8 mouse cellular contexts compared by ENCODE assay signal in the genomic region with DNA sequence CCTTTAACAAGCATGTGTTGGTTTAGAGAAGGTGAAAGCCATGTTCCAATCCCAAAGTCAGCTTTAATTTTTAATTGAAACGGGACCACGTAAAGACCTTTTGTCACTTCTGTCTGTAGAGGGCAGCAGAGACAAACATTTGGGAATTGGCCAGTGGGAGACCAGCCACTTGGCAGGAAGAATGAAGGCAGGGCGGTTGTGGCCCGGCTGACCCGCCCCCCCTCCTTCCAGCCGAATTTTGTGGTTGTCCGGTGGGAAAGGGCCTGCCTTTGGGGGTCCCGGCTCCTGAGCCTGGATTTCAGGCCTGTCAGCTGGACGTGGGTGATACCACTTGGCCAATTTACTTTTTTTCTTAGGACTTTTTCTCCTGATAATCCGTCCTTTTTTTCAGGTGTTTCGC. TPM values are rescaled to one million over a fixed set of nuclear protein-coding genes. Genes with fewer than 3 reads are reported as not detected.
DNase-seq lines count a peak whose midpoint lies in the region; ATAC-seq lines count a peak whose summit lies in the region.

No protein-coding gene starts in this region.

- 10% methylated on average over 11 of the region's 11 CpGs for WGBS in limb, embryonic 13.5 days
- WGBS in midbrain, embryonic 14.5 days, result 12% methylated on average over 11 of the region's 11 CpGs

- H3K27ac ChIP-seq in limb, embryonic 13.5 days, result no peak overlapping the region
- H3K27ac ChIP-seq in midbrain, embryonic 14.5 days (replicated peaks; ENCODE audit: low read depth, low read length), result no peak overlapping the region

- peak; percentile 74 for DNase-seq in urinary bladder, postnatal 14 days (ENCODE audit: low spot score)
- DNase-seq in urinary bladder, adult 2 months (ENCODE audit: low spot score), result no peak
- DNase-seq in cerebellum, postnatal 25 days, result peak; percentile 76 to 84
- DNase-seq in gastrocnemius, postnatal 14 days, result peak; percentile 80
- peak; percentile 92 for DNase-seq in induced T-regulatory cell, adult 2 months (ENCODE audit: low read depth)
- peak; percentile 95 for DNase-seq in midbrain, embryonic 14.5 days
- peak; percentile 87 for DNase-seq in splenic B cell, adult 2 months (ENCODE audit: low read depth, low spot score)

- ATAC-seq in limb, embryonic 13.5 days (ENCODE audit: low FRiP score, low read depth), result peak; percentile 59
- ATAC-seq in midbrain, embryonic 14.5 days (ENCODE audit: low FRiP score, low TSS enrichment), result 0 out of 2 replicates have a peak, but pooled peaks have one; percentile 27

- H3K9ac ChIP-seq in limb, embryonic 13.5 days, result peak overlapping the region; percentile 54
- H3K9ac ChIP-seq in midbrain, embryonic 14.5 days (replicated peaks; ENCODE audit: low read length), result peak overlapping the region; percentile 54

- H3K36me3 ChIP-seq in limb, embryonic 13.5 days, result no peaks in the 10 kb centered on the region
- H3K36me3 ChIP-seq in midbrain, embryonic 14.5 days (ENCODE audit: control insufficient read depth, insufficient read depth, low read length), result no peaks in the 10 kb centered on the region
- no peaks in the 10 kb centered on the region for H3K36me3 ChIP-seq in splenic B cell, adult 2 months (ENCODE audit: control insufficient read depth, insufficient read depth, low read length, poor library complexity, severe bottlenecking)

- 0 out of 2 replicates have a peak, but pooled peaks cover 4% of the 10 kb centered on the region for H3K4me1 ChIP-seq in limb, embryonic 13.5 days
- H3K4me1 ChIP-seq in midbrain, embryonic 14.5 days (ENCODE audit: control insufficient read depth, insufficient read depth, low read length), result no peaks in the 10 kb centered on the region

- intact Hi-C loops in gastrocnemius, postnatal 14 days (cut with DNase I; ENCODE audit: low total_unique reads), result loop anchor here (5.0 kb wide), 1 partner anchor 60 kb away; no protein-coding TSS in a partner anchor

- H3K27me3 ChIP-seq in limb, embryonic 13.5 days, result no peaks in the 10 kb centered on the region
- no peaks in the 10 kb centered on the region for H3K27me3 ChIP-seq in midbrain, embryonic 14.5 days (ENCODE audit: control insufficient read depth, insufficient read depth, low read length)
- no peaks in the 10 kb centered on the region for H3K27me3 ChIP-seq in splenic B cell, adult 2 months (ENCODE audit: control insufficient read depth, insufficient read depth, low read length, poor library complexity, severe bottlenecking)

- H3K9me3 ChIP-seq in limb, embryonic 13.5 days, result no peaks in the 10 kb centered on the region
- no peaks in the 10 kb centered on the region for H3K9me3 ChIP-seq in midbrain, embryonic 14.5 days (ENCODE audit: control insufficient read depth, low read length)

- H3K4me2 ChIP-seq in limb, embryonic 13.5 days (replicated peaks), result peak overlapping the region; percentile 60
- peak overlapping the region; percentile 61 for H3K4me2 ChIP-seq in midbrain, embryonic 14.5 days (ENCODE audit: low read length)

- peak overlapping the region; percentile 30 for H3K4me3 ChIP-seq in limb, embryonic 13.5 days
- peak overlapping the region; percentile 28 for H3K4me3 ChIP-seq in midbrain, embryonic 14.5 days (replicated peaks; ENCODE audit: low read depth, low read length)

RNA-seq across cellular contexts. Expression of a gene that starts 8.2 kb away (rescaled TPM):
- polyA plus RNA-seq in urinary bladder, adult 2 months (2012; rRNA removed), result 76.3 and 121 TPM in 2 replicates
- 10 to 100 TPM; 18.0 to 20.8 TPM for total RNA-seq in gastrocnemius, postnatal 14 days (2021)
- 106 TPM in 2 replicates for polyA plus RNA-seq in limb, embryonic 13.5 days (2015; fragmentation: Nextera tagmentation; extraction: Ambion mirVana)
- polyA plus RNA-seq in midbrain, embryonic 14.5 days (2014; fragmentation: Nextera tagmentation; extraction: Ambion mirVana), result 68.2 and 91.0 TPM in 2 replicates

RNA-seq across cellular contexts. Expression of a gene that starts 24.5 kb away (rescaled TPM):
- not detected in 2 replicates for polyA plus RNA-seq in urinary bladder, adult 2 months (2012; rRNA removed)
- total RNA-seq in gastrocnemius, postnatal 14 days (2021), result not detected
- polyA plus RNA-seq in limb, embryonic 13.5 days (2015; fragmentation: Nextera tagmentation; extraction: Ambion mirVana), result not detected in 2 replicates
- not detected in 2 replicates for polyA plus RNA-seq in midbrain, embryonic 14.5 days (2014; fragmentation: Nextera tagmentation; extraction: Ambion mirVana)

RNA-seq across cellular contexts. Expression of a gene that starts 39.2 kb away (rescaled TPM):
- 81.4 and 89.3 TPM in 2 replicates for polyA plus RNA-seq in urinary bladder, adult 2 months (2012; rRNA removed)
- 10 to 100 TPM; 17.3 to 21.4 TPM for total RNA-seq in gastrocnemius, postnatal 14 days (2021)
- 50.1 and 51.1 TPM in 2 replicates for polyA plus RNA-seq in limb, embryonic 13.5 days (2015; fragmentation: Nextera tagmentation; extraction: Ambion mirVana)
- 56.5 and 57.4 TPM in 2 replicates for polyA plus RNA-seq in midbrain, embryonic 14.5 days (2014; fragmentation: Nextera tagmentation; extraction: Ambion mirVana)
